Mouse (Mus musculus) cerebellum, adult 2 months (tissue): ENCODE measurements around the gene Usp24.

ENCODE experiments used
- CTCF ChIP-seq: fragments of 200-500 bp; IDR thresholded peaks from 2 replicates; pipeline ENCODE4 v1.5.1; 2011; ENCODE audit warnings: low read depth, mild to moderate bottlenecking, control low read depth, low read length, moderate library complexity, borderline replicate concordance; ENCODE audit not compliant: insufficient read depth
- POLR2A ChIP-seq: fragments of 200-500 bp; IDR thresholded peaks from 2 replicates; pipeline ENCODE4 v1.6.1; 2011; ENCODE audit warnings: low read length, control low read depth, borderline replicate concordance; ENCODE audit not compliant: insufficient read depth

GRCm38 (mm10) chr4:106463174-106463801 lies 147.3 kb downstream of the Usp24 start:
- TF ChIP-seq CTCF (no peak), POLR2A (no peak)
